Mouse (Mus musculus): ENCODE data around the gene Olfr547. TPM values are rescaled to one million over a fixed set of nuclear protein-coding genes. Genes with fewer than 3 reads are reported as not detected.
"Not testable (repeated sequence)": the region's sequence is repeated elsewhere in the genome, so short reads cannot be mapped to it uniquely, and the experiment has no call there.

Olfr547 gene
- total RNA-seq (2021) = not detected

GRCm38 (mm10) chr7:102534449-102534848 is at the start of gene Olfr547:
Gene Olfr547 (plus strand): TSS chr7:102534749.
- DNase-seq = no peak

DNA sequence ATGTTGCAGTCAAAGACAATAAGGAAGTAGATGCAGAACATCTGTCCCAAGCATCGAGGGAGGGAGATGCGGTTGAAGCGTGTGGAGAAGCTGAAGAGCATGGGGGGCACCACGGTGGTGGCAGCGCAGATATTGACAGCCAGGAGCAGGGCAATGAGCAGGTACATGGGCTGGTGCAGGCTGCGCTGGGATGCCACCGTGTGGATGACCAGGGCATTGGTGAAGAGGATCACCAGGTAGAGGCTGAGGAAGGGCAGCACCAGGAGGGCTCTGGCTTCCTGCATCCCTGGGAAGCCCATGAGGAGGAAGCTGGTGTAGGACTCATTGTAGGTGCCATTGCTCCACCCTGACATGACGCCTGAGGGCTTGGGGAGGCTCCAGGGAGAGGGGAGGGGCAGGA is 49.8 kb upstream of the Olfr547 start:
- not testable (repeated sequence) for DNase-seq

GRCm38 (mm10) chr7:102486105-102486504 is 48.4 kb upstream of the Olfr547 start:
- DNase-seq = no peak

GRCm38 (mm10) chr7:102488161-102488560 is 46.4 kb upstream of the Olfr547 start, which contains the start of gene Olfr544:
Gene Olfr544 (minus strand): TSS chr7:102488313.
- DNase-seq = no peak

DNA sequence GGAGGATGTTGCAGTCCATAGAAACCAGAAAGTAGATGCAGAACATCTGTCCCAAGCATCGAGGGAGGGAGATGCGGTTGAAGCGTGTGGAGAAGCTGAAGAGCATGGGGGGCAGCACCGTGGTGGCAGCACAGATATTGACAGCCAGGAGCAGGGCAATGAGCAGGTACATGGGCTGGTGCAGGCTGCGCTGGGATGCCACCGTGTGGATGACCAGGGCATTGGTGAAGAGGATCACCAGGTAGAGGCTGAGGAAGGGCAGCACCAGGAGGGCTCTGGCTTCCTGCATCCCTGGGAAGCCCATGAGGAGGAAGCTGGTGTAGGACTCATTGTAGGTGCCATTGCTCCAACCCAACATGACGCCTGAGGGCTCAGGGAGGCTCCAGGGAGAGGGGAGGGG is 40.1 kb upstream of the Olfr547 start:
- DNase-seq = not testable (repeated sequence)

DNA sequence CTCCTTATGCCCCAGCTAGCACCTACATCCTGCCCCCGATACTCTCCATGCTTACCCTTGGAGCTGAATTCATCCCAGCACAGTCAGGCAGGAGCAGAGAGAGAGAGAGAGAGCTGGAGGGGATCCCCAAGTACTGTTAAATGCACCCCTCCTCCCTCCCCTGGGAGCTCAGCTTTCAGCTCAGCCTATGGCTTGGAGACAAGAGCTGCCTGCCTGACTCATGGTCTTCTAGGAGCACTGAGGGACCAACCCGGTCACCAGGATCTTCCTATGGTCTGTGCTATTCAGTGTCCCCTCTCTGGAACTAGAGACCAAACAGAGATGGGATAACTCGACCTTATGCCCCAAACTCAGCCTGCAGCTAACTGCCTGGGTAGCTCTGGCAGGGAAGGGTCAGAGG is 35.1 kb upstream of the Olfr547 start, which contains the start of gene Olfr545:
TSS of gene Olfr545 (minus strand) at position 101 of the 400 bp plus-strand sequence.
- no peak for DNase-seq

GRCm38 (mm10) chr7:102501986-102502385 is 32.6 kb upstream of the Olfr547 start:
- no peak for DNase-seq

- DNase-seq = peak; percentile 66 to 74
Measured at GRCm38 (mm10) chr7:102506848-102507247, 27.7 kb upstream of the Olfr547 start.

DNA sequence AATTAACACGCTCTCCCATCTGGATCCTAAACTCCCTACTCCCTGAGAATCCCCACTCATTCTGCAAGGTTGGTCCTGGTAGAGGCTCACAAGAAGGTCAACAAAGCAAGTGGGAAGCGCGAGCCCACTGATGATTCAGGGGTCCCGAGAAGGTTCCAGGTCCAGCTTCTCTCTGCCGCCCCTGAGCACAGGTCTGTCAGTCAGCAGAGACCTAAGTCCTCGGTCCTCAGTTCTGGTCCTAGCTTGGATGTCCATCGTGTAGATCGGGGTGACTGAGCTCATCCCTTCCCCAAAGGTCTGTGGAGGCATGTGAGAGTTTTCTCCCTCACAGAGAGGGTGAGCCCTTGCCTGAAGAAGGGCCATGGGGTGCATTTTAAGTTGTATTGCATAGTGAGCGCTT is 26.5 kb upstream of the Olfr547 start:
- DNase-seq = no peak

DNA sequence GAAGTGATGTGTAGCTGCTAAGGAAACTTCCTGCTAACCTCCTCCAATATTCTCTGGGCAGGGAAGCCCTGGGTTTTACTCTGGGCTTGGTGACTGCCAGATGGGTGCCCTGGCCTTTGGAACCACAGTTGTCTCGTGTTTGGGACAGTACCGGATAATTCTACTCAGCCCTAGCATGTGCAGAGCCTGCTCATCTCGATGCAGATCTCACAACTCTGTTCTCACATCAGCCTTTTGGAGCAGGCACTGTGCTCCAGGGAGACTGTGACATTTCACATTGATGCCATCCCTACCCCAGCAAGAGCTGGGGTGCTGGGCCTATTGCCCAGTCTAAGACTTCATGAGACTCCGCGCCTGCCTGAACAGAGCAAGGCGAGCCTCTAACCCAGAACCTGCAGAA is 25.9 kb upstream of the Olfr547 start:
- DNase-seq = no peak

GRCm38 (mm10) chr7:102509726-102510125 is 24.8 kb upstream of the Olfr547 start:
- no peak for DNase-seq

DNA sequence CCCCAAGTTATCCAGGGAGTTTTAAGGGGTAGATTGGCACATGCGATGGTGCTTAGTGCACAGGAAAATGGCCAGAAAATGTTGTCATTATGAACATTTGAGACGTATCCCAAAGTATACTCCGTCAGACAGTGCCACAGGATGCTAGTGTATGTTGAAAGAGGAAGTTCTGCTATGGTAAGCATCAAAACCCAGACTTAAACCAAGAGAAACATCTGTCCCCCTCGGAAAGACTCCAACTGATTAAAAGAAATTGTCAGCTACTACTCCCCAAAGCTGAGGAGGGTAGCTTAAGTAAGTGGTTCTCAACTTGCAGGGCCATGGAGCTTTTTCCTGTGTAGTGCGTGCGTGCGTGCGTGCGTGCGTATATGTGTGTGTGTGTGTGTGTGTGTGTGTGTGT is 22.6 kb upstream of the Olfr547 start:
- DNase-seq = no peak

- DNase-seq = peak; percentile 85
Measured at GRCm38 (mm10) chr7:102512814-102513435, 21.6 kb upstream of the Olfr547 start.

DNA sequence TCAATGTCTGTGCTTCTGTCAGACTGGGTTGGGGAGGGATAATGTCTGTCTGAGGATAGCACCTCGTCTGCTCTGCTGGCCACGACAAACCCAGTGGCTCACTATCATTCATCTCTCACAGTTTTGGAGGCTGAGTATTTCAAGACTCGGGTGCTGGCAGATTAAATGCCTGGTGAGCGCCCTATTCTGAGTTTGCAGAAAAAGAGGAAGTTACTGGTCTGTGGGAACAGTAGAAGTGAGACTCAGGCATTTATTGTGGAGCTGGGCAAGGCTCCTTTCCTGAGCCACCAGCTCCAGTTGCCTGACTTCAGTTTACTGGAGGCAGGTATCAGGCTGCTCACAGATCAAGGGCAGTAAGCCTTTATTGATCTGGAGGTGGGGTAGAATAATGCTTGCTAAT is 20.4 kb upstream of the Olfr547 start:
- no peak for DNase-seq

DNA sequence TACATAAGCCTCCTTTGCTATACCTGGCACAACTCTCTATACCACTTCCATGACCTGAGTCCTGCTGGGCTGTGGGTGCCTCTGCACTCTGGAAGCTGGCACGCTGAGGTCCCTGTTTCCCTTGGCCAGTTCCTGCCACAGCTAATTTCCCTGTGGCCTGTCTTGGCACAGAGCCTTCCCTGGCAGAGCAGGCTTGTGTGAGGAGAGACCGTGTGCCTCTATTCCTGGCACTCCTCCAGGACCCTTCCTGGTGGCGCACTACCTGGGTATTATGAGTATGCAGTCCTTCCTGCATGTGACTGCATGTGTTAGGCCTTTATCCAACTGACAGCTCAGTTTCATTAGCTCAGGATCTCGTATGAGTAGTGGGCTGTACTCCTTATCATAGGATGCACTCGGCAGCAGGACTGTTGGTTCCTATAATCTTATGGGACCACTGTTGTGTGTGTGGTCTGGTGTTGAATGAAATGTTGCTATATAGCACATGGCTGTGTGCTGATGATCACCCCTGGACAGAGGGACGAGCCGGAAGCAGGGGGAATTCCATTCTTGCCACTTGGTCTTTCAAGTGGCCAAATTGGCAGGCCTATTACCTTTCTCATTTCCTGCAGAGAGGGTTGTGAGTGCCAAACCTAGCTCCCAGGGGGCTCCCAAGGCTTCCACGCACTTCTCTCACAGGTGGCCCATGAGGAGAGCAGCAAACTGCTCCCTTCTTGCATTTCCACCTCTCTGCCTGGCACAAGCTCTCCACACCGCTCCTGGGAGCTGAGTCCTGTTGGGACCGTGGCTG is 18.1 kb upstream of the Olfr547 start:
- no peak for DNase-seq

DNA sequence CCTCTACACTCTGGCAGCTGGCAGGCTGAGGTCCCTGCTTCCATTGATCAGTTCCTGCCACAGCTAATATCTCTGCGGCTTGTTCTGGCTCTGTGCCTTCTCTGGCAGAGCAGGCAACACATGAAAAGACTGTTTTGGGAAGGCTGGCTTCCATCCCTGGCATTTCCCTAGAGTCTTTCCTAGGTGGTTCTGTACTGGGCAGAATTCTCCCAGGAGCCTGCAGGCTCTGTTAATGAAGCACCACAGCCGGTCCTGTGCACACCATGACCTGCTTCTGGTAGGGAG is 17.6 kb upstream of the Olfr547 start:
- peak; percentile 8 to 26 for DNase-seq

DNA sequence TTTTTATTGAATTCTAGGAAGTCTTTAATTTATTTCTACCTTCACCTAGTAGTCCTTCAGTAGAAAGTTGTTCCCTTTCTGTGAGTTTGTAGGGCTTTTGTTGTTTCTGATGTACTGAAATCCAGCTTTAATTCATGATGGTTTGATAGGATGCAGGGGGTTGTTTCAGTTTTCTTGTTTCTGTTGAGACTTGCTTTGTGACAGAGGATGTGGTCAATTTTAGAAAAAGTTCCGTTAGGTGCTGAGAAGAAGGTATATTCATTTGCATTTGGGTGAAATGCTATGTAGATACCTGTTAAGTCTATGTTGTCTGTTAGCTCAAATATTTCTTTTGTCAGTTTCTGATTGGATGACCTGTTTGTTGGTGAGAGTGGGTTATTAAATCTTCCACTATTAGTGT is 5.5 kb upstream of the Olfr547 start:
- DNase-seq = no peak

DNA sequence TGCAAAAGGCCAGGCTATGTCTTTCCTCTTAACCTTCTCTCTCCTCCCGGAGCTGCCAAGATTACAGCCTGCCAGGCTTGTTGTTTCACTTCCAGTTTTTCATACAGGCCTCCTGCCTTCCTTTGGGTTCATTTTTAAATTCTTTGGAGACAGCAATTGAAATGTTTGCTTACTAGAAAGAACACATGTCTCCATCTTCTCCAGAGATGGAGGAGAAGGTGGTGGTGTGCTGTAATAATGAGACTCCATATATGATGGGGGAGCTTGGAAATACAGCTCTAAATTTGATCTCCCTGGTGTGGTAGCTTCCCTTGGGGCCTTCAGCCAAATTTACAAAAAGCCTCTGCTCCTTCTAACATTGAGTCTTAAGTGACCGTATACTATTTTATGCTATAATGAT is 6.0 kb downstream of the Olfr547 start, which contains the start of gene Olfr548-ps1:
TSS of gene Olfr548-ps1 (plus strand) at position 301 of the 400 bp plus-strand sequence.
- no peak for DNase-seq

DNA sequence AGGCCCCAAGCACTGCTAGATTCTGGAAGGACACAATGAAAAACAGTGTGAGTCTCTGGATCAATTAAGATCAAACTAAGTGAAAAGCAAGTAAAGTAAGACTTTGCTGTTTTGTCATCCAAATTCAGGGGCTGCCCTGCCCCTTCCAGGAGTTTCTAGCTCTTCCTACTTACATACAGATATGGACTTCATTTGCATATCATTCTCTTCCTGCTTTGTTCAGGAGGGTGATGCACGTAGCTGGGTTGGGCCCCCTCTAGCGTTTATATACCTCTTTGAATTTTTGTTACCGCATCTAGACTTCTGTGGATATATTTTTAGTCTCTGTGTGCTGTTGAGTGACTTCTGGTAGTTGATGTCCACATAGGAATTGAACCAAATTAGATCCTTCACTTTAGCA is 6.7 kb downstream of the Olfr547 start:
- no peak for DNase-seq

DNA sequence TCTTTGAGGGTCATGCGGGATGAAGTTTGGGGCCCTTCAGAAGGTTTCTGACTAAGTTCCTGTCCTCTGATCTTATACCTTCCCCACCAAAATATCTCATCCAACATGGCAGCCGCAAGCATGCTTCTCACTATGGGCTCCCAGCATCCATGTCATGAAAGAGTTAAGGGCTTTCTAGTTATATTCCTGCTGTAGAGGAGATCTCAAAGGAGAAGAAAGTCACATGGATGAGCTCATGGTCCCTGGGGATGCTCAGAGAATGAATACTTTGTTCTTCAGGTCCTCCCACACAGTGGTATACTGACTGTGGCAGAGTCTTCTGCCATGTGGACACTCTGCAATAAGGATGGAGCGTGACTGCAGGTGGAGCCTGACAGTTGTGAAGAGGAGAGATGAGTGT is 15.0 kb downstream of the Olfr547 start, which contains the start of gene Olfr549:
TSS of gene Olfr549 (plus strand) at position 301 of the 400 bp plus-strand sequence.
- no peak for DNase-seq

DNA sequence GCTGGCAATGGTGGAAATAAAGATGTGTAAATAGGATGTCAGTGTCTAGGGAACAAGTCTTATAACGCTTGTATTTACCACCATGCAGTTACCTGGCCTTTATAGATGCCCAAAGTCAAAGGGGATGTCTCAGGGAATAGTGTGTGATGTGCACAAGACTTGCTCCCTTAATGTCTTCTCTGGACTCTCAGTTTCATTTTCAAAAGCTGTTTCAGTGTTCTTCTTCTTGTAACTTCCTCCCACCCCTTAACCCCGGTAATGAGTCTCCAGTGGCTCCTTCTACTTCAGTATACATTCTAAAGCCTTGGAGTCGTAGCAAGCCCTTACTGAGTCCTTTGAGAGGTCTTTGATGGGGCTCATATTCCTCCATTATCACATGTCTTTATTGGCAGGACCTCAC is 18.7 kb downstream of the Olfr547 start:
- DNase-seq = no peak

GRCm38 (mm10) chr7:102564999-102565997 is 30.7 kb downstream of the Olfr547 start, which contains the start of gene Trim21:
Gene Trim21 (minus strand): TSS chr7:102565486.
- peak; percentile 45 to 52 for DNase-seq

DNA sequence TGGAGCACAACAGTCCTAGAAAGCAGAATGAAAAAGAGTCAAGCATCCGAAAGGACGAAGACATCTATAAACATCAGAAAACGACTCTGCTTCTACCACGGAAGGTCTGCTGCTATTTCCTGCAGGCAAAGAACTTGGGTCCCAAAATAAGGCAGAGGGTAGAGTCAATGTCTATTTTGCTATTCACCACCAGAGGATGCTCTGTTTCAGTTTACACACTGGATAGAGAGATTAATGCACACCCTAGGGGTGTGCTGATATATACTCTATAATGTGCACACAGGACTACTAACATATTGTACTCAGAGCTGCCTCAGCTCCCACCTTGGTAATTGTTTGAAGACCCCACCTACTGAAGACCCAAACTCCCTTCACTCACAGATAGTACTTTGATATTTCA is 31.7 kb downstream of the Olfr547 start:
- no peak for DNase-seq

Data from layer of hippocampus, postnatal 36 days (tissue).